Mouse (Mus musculus) heart, embryonic 13.5 days (tissue): ENCODE measurements at regions not wholly inside any gene's neighbourhood (a gene's known extent, or its start where the extent isn't known, plus 50 kb on each side); places are given as distances from the start of the nearest gene placed in this dataset.
A peak's percentile ranks its signal among the peaks of the same experiment; 100 is the strongest.

ENCODE experiments used
- ATAC-seq: fragments of 200-750 bp; cut with Nextera tagmentation; 2 replicates; pipeline ENCODE4 v1.8.0; 2017; ENCODE audit warnings: moderate TSS enrichment; ENCODE audit not compliant: insufficient number of reproducible peaks, low FRiP score, low TSS enrichment; ENCODE audit errors: extremely low read depth
- H3K27ac ChIP-seq: fragments of 300-500 bp; sonication (generic); replicated peaks from 2 replicates; pipeline ENCODE4 v1.5.1; 2015; ENCODE audit warnings: moderate library complexity, mild to moderate bottlenecking, inconsistent platforms
- H3K27me3 ChIP-seq: fragments of 300-500 bp; sonication (generic); replicated peaks from 2 replicates; pipeline ENCODE4 v1.6.1; 2015; ENCODE audit warnings: mild to moderate bottlenecking, inconsistent platforms
- H3K36me3 ChIP-seq: fragments of 300-500 bp; sonication (generic); 2 replicates; pipeline ENCODE4 v1.6.1; 2015; ENCODE audit warnings: mild to moderate bottlenecking, inconsistent platforms
- H3K4me1 ChIP-seq: fragments of 300-500 bp; sonication (generic); 2 replicates; pipeline ENCODE4 v1.6.1; 2015; ENCODE audit warnings: inconsistent platforms
- H3K4me2 ChIP-seq: fragments of 300-500 bp; sonication (generic); 2 replicates; pipeline ENCODE4 v1.6.1; 2015; ENCODE audit warnings: inconsistent platforms, mild to moderate bottlenecking, moderate library complexity
- H3K4me3 ChIP-seq: fragments of 300-500 bp; sonication (generic); 2 replicates; pipeline ENCODE4 v1.5.1; 2015; ENCODE audit warnings: moderate library complexity, mild to moderate bottlenecking, inconsistent platforms
- H3K9ac ChIP-seq: fragments of 300-500 bp; sonication (generic); 2 replicates; pipeline ENCODE4 v1.6.1; 2015; ENCODE audit warnings: inconsistent platforms, mild to moderate bottlenecking, moderate library complexity
- H3K9me3 ChIP-seq: fragments of 300-500 bp; sonication (generic); 2 replicates; pipeline ENCODE4 v1.6.1; 2016; ENCODE audit warnings: inconsistent platforms
- WGBS: fragments of 180-500 bp; shearing (Covaris S2); methylation state at CpG from one replicate; pipeline ENCODE4 v1.1.7; 2015; ENCODE audit warnings: mixed read lengths; 5-methylcytosine and 5-hydroxymethylcytosine counted together

GRCm38 (mm10) chr16:24089840-24090762, 101.4 kb upstream of the Bcl6 start:
- 69% methylated on average over 11 of the region's 11 CpGs for WGBS
- Histone ChIP-seq H3K4me1 (no peaks in the 10 kb centered on the region), H3K27ac (no peak overlapping the region), H3K9ac (no peak overlapping the region), H3K27me3 (peaks cover 8% of the 10 kb centered on the region; the same call in 1 of the 2 replicates), H3K9me3 (no peaks in the 10 kb centered on the region), H3K36me3 (no peaks in the 10 kb centered on the region), H3K4me2 (no peak overlapping the region), H3K4me3 (no peak overlapping the region)
- ATAC-seq, result no peak

GRCm38 (mm10) chr16:24083966-24084365, 95.3 kb upstream of the Bcl6 start:
- 43% methylated on average over 8 of the region's 8 CpGs for WGBS
- Histone ChIP-seq H3K27ac (no peak overlapping the region), H3K4me3 (no peak overlapping the region), H3K27me3 (peaks cover 35% of the 10 kb centered on the region), H3K9ac (no peak overlapping the region), H3K4me2 (no peak overlapping the region), H3K4me1 (no peaks in the 10 kb centered on the region), H3K36me3 (no peaks in the 10 kb centered on the region), H3K9me3 (no peaks in the 10 kb centered on the region)
- no peak for ATAC-seq

- Histone ChIP-seq H3K4me2 (no peak overlapping the region), H3K4me1 (no peaks in the 10 kb centered on the region), H3K27ac (no peak overlapping the region), H3K9ac (no peak overlapping the region), H3K36me3 (no peaks in the 10 kb centered on the region), H3K9me3 (no peaks in the 10 kb centered on the region), H3K4me3 (no peak overlapping the region), H3K27me3 (peaks cover 44% of the 10 kb centered on the region)
- no peak for ATAC-seq
- WGBS, result 82% methylated on average over 5 of the region's 5 CpGs
Measured at GRCm38 (mm10) chr16:24080471-24080870, 91.8 kb upstream of the Bcl6 start.

DNA sequence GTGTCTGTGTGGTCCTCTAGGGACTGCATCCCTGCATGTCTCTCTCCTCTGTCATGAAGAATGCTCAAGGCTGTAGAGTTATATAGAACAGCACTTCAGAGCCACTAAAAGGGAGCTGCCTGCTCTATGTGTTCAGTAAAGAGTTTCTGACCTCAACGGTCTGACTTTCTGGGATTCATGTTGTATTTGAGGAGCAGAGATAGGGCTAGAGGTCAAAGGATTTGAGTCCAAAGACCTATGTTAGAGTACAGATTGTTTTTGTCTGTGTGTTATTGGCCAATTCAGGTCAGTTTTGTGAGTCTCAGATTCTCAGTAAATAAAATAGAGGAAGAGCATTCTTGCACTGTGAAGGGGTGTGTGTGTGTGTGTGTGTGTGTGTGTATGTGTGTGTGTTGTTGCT, 90.0 kb upstream of the Bcl6 start:
- 68% methylated on average over 1 of the region's 1 CpGs for WGBS
- H3K9me3 ChIP-seq, result no peaks in the 10 kb centered on the region
- no peaks in the 10 kb centered on the region for H3K36me3 ChIP-seq
- no peaks in the 10 kb centered on the region for H3K4me1 ChIP-seq
- H3K4me3 ChIP-seq, result no peak overlapping the region
- H3K27me3 ChIP-seq, result peaks cover 51% of the 10 kb centered on the region
- H3K9ac ChIP-seq, result no peak overlapping the region
- H3K4me2 ChIP-seq, result no peak overlapping the region
- no peak overlapping the region for H3K27ac ChIP-seq
- no peak for ATAC-seq

DNA sequence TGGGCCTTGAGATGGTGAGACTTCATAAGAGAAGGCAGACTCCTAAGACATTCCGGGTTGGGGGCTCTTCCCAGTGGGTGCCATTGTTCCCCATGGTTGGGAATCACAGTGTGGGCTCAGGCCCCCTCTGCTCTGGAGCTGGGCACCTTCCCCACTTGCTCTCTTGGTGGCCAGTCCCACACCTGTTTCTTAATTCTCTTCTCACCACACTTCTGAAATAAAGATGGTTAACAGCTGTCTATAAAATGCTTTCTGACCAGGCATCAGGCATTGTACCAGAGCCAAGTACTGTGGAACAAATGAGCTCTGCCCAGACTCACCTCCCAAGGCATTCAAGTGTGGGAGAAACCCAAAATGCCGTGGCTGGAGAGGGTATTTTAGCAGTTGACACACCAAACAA, 88.8 kb upstream of the Bcl6 start:
- Histone ChIP-seq H3K9ac (no peak overlapping the region), H3K9me3 (no peaks in the 10 kb centered on the region), H3K4me1 (no peaks in the 10 kb centered on the region), H3K36me3 (no peaks in the 10 kb centered on the region), H3K27me3 (peaks cover 58% of the 10 kb centered on the region), H3K4me3 (no peak overlapping the region), H3K27ac (no peak overlapping the region), H3K4me2 (no peak overlapping the region)
- 66% methylated on average over 2 of the region's 2 CpGs for WGBS
- ATAC-seq, result no peak

DNA sequence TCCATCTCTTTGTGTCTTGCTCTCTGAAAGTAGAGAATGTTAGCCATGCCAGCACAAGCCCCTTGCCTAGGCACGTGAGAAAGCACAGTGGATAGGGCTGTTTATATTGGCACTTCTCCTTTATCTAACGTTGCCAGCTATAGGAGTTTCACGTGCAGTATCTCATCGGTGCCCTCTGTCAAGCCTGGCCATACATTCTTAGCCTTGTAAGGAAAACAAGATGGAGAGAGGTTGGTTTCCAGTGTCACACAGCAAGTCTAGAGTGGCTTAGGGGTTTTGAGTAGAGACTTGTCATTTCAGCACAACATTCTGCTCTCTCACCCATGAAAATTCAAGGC, 88.1 kb upstream of the Bcl6 start:
- Histone ChIP-seq H3K9ac (no peak overlapping the region), H3K4me1 (no peaks in the 10 kb centered on the region), H3K36me3 (no peaks in the 10 kb centered on the region), H3K27me3 (peaks cover 58% of the 10 kb centered on the region), H3K4me3 (no peak overlapping the region), H3K27ac (no peak overlapping the region), H3K4me2 (no peak overlapping the region), H3K9me3 (no peaks in the 10 kb centered on the region)
- no peak for ATAC-seq
- 68% methylated on average over 4 of the region's 4 CpGs for WGBS

DNA sequence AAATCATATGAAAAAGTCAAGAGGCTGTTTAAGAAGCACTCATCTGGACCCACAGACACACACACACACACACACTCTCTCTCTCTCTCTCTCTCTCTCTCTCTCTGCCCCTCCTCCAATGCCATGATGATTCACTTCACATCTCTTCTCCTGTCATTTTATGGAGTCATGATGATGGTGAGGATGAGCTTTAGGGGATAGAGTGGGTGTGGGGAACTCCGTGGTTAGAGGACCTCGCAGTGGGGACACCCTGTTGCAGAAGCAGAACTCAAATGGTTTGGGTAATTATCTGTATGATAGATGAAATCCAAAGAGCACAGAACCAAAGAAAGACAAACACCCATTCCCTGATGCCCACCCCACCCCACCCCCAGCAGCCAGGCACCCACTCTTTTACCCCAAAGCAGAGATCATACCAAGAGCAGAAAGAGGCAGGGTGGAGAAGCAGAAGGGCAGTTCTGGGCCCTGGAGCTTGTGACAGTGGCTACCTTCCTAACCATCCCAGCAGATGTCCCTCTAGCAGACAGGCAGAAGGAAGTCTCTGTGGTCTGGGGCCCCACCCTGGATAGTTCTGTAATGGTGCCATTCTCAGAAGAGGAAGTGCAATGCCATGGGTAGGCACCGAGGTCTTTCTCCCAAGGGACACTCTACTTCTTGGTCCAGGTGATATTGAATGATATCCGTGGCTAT, 87.6 kb upstream of the Bcl6 start:
- 72% methylated on average over 4 of the region's 4 CpGs for WGBS
- no peak for ATAC-seq
- Histone ChIP-seq H3K4me2 (no peak overlapping the region), H3K4me1 (no peaks in the 10 kb centered on the region), H3K36me3 (no peaks in the 10 kb centered on the region), H3K4me3 (no peak overlapping the region), H3K9me3 (no peaks in the 10 kb centered on the region), H3K27ac (no peak overlapping the region), H3K9ac (no peak overlapping the region), H3K27me3 (peaks cover 59% of the 10 kb centered on the region)

DNA sequence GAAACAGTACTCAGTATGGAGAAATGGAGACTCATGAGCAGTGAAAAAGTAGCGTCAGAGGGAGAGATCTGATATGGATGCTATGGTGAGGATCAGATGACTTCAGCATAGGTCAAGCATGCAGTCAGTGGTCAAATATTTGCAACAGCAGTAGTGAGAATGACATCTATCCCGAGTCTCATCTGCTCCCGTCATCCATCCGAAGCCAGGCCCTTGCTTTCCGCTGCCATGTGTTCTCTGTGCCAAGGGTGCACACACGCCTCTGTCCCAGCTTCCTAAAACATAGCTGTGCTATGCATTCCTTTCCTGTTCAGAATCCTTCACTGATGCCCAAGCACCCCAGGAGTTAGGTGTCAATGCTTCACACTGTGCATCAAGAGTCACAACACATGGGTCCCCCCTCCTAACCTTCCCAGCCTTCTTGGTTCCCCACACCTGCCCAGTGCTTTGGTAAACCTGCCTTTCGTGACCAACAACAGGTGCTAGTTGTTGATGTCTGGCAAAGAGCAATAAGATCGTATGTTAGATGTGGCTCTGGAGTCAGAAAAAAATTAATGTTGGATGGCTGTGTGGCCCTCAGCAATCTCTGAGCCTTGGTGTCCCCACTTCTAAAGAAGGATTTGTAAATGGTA, 85.1 kb upstream of the Bcl6 start:
- no peaks in the 10 kb centered on the region for H3K9me3 ChIP-seq
- no peak overlapping the region for H3K4me3 ChIP-seq
- 75% methylated on average over 8 of the region's 8 CpGs for WGBS
- no peak overlapping the region for H3K4me2 ChIP-seq
- ATAC-seq, result no peak
- peaks cover under 1% of the 10 kb centered on the region; the same call in 1 of the 2 replicates for H3K4me1 ChIP-seq
- H3K27ac ChIP-seq, result no peak overlapping the region
- H3K36me3 ChIP-seq, result no peaks in the 10 kb centered on the region
- peaks cover 56% of the 10 kb centered on the region for H3K27me3 ChIP-seq
- no peak overlapping the region for H3K9ac ChIP-seq

DNA sequence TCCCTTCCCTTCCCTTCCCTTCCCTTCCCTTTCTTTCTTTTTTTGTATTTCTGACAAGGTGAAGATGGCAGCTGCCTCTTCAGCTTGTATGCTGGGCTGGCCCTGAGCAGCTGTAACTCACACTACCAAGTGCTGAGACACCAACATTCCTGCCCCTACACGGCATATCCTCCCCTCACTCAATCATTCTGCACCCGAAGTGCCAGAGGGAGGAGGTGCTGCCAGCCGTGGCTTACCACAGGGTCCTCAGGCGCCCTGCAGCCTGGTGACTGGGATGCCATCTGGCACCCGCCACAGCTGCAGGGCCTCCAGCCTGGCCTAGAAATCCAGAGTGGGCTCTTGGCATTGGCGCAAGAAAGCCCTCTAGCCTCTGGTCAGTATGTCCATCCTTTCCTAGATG, 84.4 kb upstream of the Bcl6 start:
- peaks cover 7% of the 10 kb centered on the region for H3K4me1 ChIP-seq
- H3K9ac ChIP-seq, result no peak overlapping the region
- no peak overlapping the region for H3K4me3 ChIP-seq
- no peaks in the 10 kb centered on the region for H3K9me3 ChIP-seq
- no peak overlapping the region for H3K27ac ChIP-seq
- H3K36me3 ChIP-seq, result no peaks in the 10 kb centered on the region
- ATAC-seq, result no peak
- no peak overlapping the region for H3K4me2 ChIP-seq
- WGBS, result 55% methylated on average over 6 of the region's 6 CpGs
- H3K27me3 ChIP-seq, result peaks cover 56% of the 10 kb centered on the region

DNA sequence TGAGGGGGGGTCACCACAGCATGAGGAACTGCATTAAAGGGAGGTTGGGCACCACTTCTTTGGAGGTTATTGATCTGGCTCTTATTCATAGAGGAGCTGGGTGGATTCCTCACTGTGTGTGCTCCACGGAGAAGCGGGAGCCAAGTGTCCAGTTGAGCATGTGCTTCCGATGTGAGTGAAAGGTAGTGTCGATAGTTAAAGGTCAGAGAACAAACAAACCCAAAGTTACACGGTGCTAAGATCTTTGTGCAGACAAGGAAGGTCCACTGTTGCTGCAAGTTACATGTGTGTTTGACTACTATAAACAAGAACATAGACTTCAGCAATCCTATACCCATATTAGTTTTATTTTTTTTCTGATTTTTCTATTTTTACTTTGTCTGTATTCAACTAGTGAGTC, 80.8 kb upstream of the Bcl6 start:
- 71% methylated on average over 5 of the region's 5 CpGs for WGBS
- no peak for ATAC-seq
- no peaks in the 10 kb centered on the region for H3K36me3 ChIP-seq
- no peaks in the 10 kb centered on the region for H3K9me3 ChIP-seq
- H3K27ac ChIP-seq, result no peak overlapping the region
- H3K9ac ChIP-seq, result no peak overlapping the region
- no peak overlapping the region for H3K4me3 ChIP-seq
- H3K27me3 ChIP-seq, result peaks cover 44% of the 10 kb centered on the region
- peaks cover 11% of the 10 kb centered on the region for H3K4me1 ChIP-seq
- H3K4me2 ChIP-seq, result no peak overlapping the region

- 13% methylated on average over 4 of the region's 4 CpGs for WGBS
- H3K27me3 ChIP-seq, result peaks cover 33% of the 10 kb centered on the region
- H3K4me2 ChIP-seq, result 0 out of 2 replicates have a peak overlapping the region, but pooled peaks have one; percentile 3
Measured at GRCm38 (mm10) chr16:24068250-24068813, 79.7 kb upstream of the Bcl6 start.

More at GRCm38 (mm10) chr16:24068250-24068813, 79.7 kb upstream of the Bcl6 start:
- Histone ChIP-seq H3K27ac (peak overlapping the region; percentile 32; the same call in 1 of the 2 replicates), H3K4me1 (peaks cover 11% of the 10 kb centered on the region), H3K36me3 (no peaks in the 10 kb centered on the region), H3K4me3 (no peak overlapping the region), H3K9me3 (no peaks in the 10 kb centered on the region), H3K9ac (no peak overlapping the region)
- no peak for ATAC-seq
